Mouse (Mus musculus): ENCODE results near the gene Pard6a. TPM values are rescaled to one million over a fixed set of nuclear protein-coding genes. Genes with fewer than 3 reads are reported as not detected.
A peak's percentile ranks its signal among the peaks of the same experiment; 100 is the strongest.

Gene Pard6a
- polyA plus RNA-seq, 1 experiment from 2014 or later: 43.6 TPM

- no peak overlapping the region for H3K4me2 ChIP-seq (replicated peaks)
Observed at GRCm38 (mm10) chr8:105704146-105704812, 3.3 kb downstream of the Pard6a start.

GRCm38 (mm10) chr8:105704955-105705354 lies 4.0 kb downstream of the Pard6a start:
- Histone ChIP-seq H3K36me3 (peaks cover 21% of the 10 kb centered on the region), H3K27ac (no peak overlapping the region), H3K9me3 (no peaks in the 10 kb centered on the region), H3K9ac (replicated peaks) (no peak overlapping the region), H3K4me3 (replicated peaks) (no peak overlapping the region), H3K4me1 (replicated peaks) (peaks cover 39% of the 10 kb centered on the region), H3K27me3 (no peaks in the 10 kb centered on the region), H3K4me2 (replicated peaks) (no peak overlapping the region)
- WGBS: 93% methylated on average over 6 of the region's 6 CpGs
- no peak for ATAC-seq

More at GRCm38 (mm10) chr8:105704146-105704812, 3.3 kb downstream of the Pard6a start:
- Histone ChIP-seq H3K27ac (no peak overlapping the region), H3K9me3 (no peaks in the 10 kb centered on the region), H3K4me3 (replicated peaks) (no peak overlapping the region), H3K27me3 (no peaks in the 10 kb centered on the region), H3K9ac (replicated peaks) (no peak overlapping the region), H3K4me1 (replicated peaks) (peaks cover 46% of the 10 kb centered on the region), H3K36me3 (peaks cover 21% of the 10 kb centered on the region)
- no peak for ATAC-seq
- WGBS: 94% methylated on average over 34 of the region's 34 CpGs

GRCm38 (mm10) chr8:105706426-105706825 lies 5.5 kb downstream of the Pard6a start:
- H3K9me3 ChIP-seq: no peaks in the 10 kb centered on the region
- H3K9ac ChIP-seq (replicated peaks): peak overlapping the region; percentile 74; the same call in 1 of the 2 replicates
- WGBS: 76% methylated on average over 12 of the region's 12 CpGs
- peak overlapping the region; percentile 75 for H3K4me3 ChIP-seq (replicated peaks)
- no peak overlapping the region for H3K27ac ChIP-seq
- ATAC-seq: no peak
- H3K27me3 ChIP-seq: no peaks in the 10 kb centered on the region
- H3K36me3 ChIP-seq: peaks cover 21% of the 10 kb centered on the region
- H3K4me2 ChIP-seq (replicated peaks): peak overlapping the region; percentile 98
- peaks cover 34% of the 10 kb centered on the region for H3K4me1 ChIP-seq (replicated peaks)

GRCm38 (mm10) chr8:105707498-105708403 lies 6.8 kb downstream of the Pard6a start, which contains the start of the genes 4933405L10Rik and Enkd1:
4933405L10Rik (plus strand) TSS chr8:105707655.
Enkd1 (minus strand) TSS chr8:105708210.
- H3K36me3 ChIP-seq: peaks cover 19% of the 10 kb centered on the region
- no peaks in the 10 kb centered on the region for H3K9me3 ChIP-seq
- under 1% methylated on average over 55 of the region's 55 CpGs for WGBS
- peak within 1 kb of the TSS; percentile 74 for H3K9ac ChIP-seq (replicated peaks)
- H3K4me3 ChIP-seq (replicated peaks): peak within 1 kb of the TSS; percentile 75
- peak; percentile 89 for ATAC-seq
- H3K4me2 ChIP-seq (replicated peaks): peak within 1 kb of the TSS; percentile 98
- H3K27ac ChIP-seq: no peak within 1 kb of the TSS
- no peaks in the 10 kb centered on the region for H3K27me3 ChIP-seq
- H3K4me1 ChIP-seq (replicated peaks): peaks cover 23% of the 10 kb centered on the region

GRCm38 (mm10) chr8:105708675-105709074 lies 7.7 kb downstream of the Pard6a start:
- Histone ChIP-seq H3K4me1 (replicated peaks) (peaks cover 19% of the 10 kb centered on the region), H3K27me3 (no peaks in the 10 kb centered on the region), H3K9ac (replicated peaks) (no peak overlapping the region), H3K9me3 (no peaks in the 10 kb centered on the region), H3K27ac (no peak overlapping the region), H3K36me3 (peaks cover 10% of the 10 kb centered on the region), H3K4me2 (replicated peaks) (no peak overlapping the region), H3K4me3 (replicated peaks) (no peak overlapping the region)
- 0 out of 2 replicates have a peak, but pooled peaks have one; percentile 4 for ATAC-seq
- WGBS: 95% methylated on average over 8 of the region's 8 CpGs

GRCm38 (mm10) chr8:105709317-105709716 lies 8.4 kb downstream of the Pard6a start:
- no peaks in the 10 kb centered on the region for H3K9me3 ChIP-seq
- no peaks in the 10 kb centered on the region for H3K27me3 ChIP-seq
- no peak overlapping the region for H3K9ac ChIP-seq (replicated peaks)
- peaks cover 4% of the 10 kb centered on the region for H3K36me3 ChIP-seq
- ATAC-seq: no peak
- H3K4me3 ChIP-seq (replicated peaks): no peak overlapping the region
- 74% methylated on average over 14 of the region's 14 CpGs for WGBS
- no peak overlapping the region for H3K4me2 ChIP-seq (replicated peaks)
- no peak overlapping the region for H3K27ac ChIP-seq
- H3K4me1 ChIP-seq (replicated peaks): peaks cover 19% of the 10 kb centered on the region

- Histone ChIP-seq H3K9ac (replicated peaks) (no peak overlapping the region), H3K27me3 (no peaks in the 10 kb centered on the region), H3K36me3 (peaks cover 28% of the 10 kb centered on the region), H3K4me3 (replicated peaks) (no peak overlapping the region), H3K27ac (no peak overlapping the region), H3K4me2 (replicated peaks) (no peak overlapping the region), H3K9me3 (no peaks in the 10 kb centered on the region), H3K4me1 (replicated peaks) (peaks cover 7% of the 10 kb centered on the region)
- WGBS: 89% methylated on average over 3 of the region's 3 CpGs
- no peak for ATAC-seq
Observed at GRCm38 (mm10) chr8:105712286-105712685, 11.3 kb downstream of the Pard6a start.

GRCm38 (mm10) chr8:105714139-105714538 lies 13.2 kb downstream of the Pard6a start:
- WGBS: 7% methylated on average over 3 of the region's 3 CpGs
- peaks cover 33% of the 10 kb centered on the region for H3K36me3 ChIP-seq
- no peak overlapping the region for H3K27ac ChIP-seq
- H3K9ac ChIP-seq (replicated peaks): no peak overlapping the region
- no peak overlapping the region for H3K4me3 ChIP-seq (replicated peaks)
- no peaks in the 10 kb centered on the region for H3K4me1 ChIP-seq (replicated peaks)
- no peaks in the 10 kb centered on the region for H3K9me3 ChIP-seq
- no peaks in the 10 kb centered on the region for H3K27me3 ChIP-seq
- peak; percentile 38; the same call in 1 of the 2 replicates for ATAC-seq
- H3K4me2 ChIP-seq (replicated peaks): no peak overlapping the region

- Histone ChIP-seq H3K36me3 (peaks cover 33% of the 10 kb centered on the region), H3K9ac (replicated peaks) (no peak overlapping the region), H3K4me3 (replicated peaks) (no peak overlapping the region), H3K4me1 (replicated peaks) (no peaks in the 10 kb centered on the region), H3K9me3 (no peaks in the 10 kb centered on the region), H3K27me3 (no peaks in the 10 kb centered on the region), H3K27ac (no peak overlapping the region), H3K4me2 (replicated peaks) (no peak overlapping the region)
- WGBS: 76% methylated on average over 6 of the region's 6 CpGs
- no peak for ATAC-seq
Observed at GRCm38 (mm10) chr8:105715042-105715441, 14.1 kb downstream of the Pard6a start.

- Histone ChIP-seq H3K27me3 (no peaks in the 10 kb centered on the region), H3K4me3 (replicated peaks) (no peak overlapping the region), H3K36me3 (peaks cover 41% of the 10 kb centered on the region), H3K9me3 (no peaks in the 10 kb centered on the region), H3K4me1 (replicated peaks) (no peaks in the 10 kb centered on the region), H3K4me2 (replicated peaks) (no peak overlapping the region), H3K27ac (no peak overlapping the region), H3K9ac (replicated peaks) (no peak overlapping the region)
- WGBS: 93% methylated on average over 15 of the region's 15 CpGs
- ATAC-seq: no peak
Observed at GRCm38 (mm10) chr8:105716302-105716945, 15.5 kb downstream of the Pard6a start.

- H3K4me3 ChIP-seq (replicated peaks): no peak overlapping the region
- no peak overlapping the region for H3K4me2 ChIP-seq (replicated peaks)
- peaks cover 61% of the 10 kb centered on the region for H3K36me3 ChIP-seq
- H3K27me3 ChIP-seq: no peaks in the 10 kb centered on the region
- whole genome bisulfite sequencing: 87% methylated on average over 4 of the region's 4 CpGs
- no peaks in the 10 kb centered on the region for H3K9me3 ChIP-seq
- no peaks in the 10 kb centered on the region for H3K4me1 ChIP-seq (replicated peaks)
- no peak overlapping the region for H3K27ac ChIP-seq
- ATAC-seq: no peak
- no peak overlapping the region for H3K9ac ChIP-seq (replicated peaks)
Observed at GRCm38 (mm10) chr8:105719637-105720036, 18.7 kb downstream of the Pard6a start.

All from midbrain, embryonic 13.5 days (tissue).